Mouse (Mus musculus): Measurements from ENCODE around the gene Ten1. TPM values are rescaled to one million over a fixed set of nuclear protein-coding genes. Genes with fewer than 3 reads are reported as not detected.

Ten1 gene
- 80.8 and 86.6 TPM in 2 replicates for polyA plus RNA-seq (2015; fragmentation: Nextera tagmentation; extraction: Ambion mirVana)

DNA sequence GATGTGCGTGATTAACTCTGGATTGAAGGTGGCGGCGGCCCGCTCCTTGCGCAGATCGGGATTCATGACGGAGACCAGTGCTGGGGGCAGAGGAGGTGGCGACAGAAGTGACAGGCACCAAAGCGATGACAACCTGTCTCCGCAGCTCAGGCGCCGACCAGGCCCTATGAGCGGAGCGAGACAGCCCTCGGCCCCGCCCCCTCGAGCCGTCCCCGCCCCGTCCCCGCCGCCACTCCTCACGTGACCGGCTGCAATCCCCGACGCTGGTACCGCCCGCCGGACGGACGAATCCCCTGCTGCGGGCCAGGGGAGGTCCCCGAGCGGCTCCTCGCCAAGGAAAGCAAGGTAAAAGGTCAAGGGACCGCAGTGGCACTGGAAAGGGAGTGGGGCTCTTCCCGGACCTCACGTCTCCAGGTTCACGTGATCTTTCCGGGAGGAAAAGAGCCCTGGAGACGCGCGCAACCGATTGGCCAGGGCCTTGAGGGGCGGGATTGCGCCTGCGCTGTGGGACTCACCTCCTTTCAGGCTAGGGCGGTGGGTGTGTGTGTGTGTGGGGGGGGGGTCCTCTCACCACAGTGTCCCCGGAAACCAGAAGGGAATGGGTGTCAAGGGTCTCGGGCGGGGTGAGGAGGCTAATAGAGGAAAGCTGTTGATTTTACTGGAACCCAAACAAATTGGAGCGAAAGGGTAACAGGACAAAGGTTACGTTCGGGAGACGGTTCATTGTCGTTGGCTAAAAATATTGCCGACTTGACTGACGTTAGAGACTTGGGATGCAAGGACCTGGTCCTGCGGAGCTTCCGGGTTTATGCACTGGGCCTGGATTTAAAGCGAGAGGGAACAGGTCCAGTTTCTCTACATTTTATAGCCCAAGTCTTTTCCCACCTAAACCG, at the start of gene Ten1, which contains the start of gene Acox1:
Gene Ten1 (plus strand): TSS at position 217 of the 893 bp plus-strand sequence.
Gene Acox1 (minus strand): TSS at position 407 of the 893 bp plus-strand sequence.
- ATAC-seq (ENCODE audit: insufficient number of reproducible peaks, low FRiP score, low TSS enrichment, low read depth): peak; percentile 97
- peaks cover 14% of the 10 kb centered on the region for H3K4me1 ChIP-seq
- peak within 1 kb of the TSS; percentile 55 for H3K4me2 ChIP-seq
- peak within 1 kb of the TSS; percentile 95 for H3K27ac ChIP-seq
- H3K9me3 ChIP-seq: no peaks in the 10 kb centered on the region
- no peaks in the 10 kb centered on the region for H3K27me3 ChIP-seq
- peaks cover 22% of the 10 kb centered on the region for H3K36me3 ChIP-seq
- H3K9ac ChIP-seq: peak within 1 kb of the TSS; percentile 88
- under 1% methylated on average over 62 of the region's 62 CpGs for WGBS
- H3K4me3 ChIP-seq: peak within 1 kb of the TSS; percentile 82

DNA sequence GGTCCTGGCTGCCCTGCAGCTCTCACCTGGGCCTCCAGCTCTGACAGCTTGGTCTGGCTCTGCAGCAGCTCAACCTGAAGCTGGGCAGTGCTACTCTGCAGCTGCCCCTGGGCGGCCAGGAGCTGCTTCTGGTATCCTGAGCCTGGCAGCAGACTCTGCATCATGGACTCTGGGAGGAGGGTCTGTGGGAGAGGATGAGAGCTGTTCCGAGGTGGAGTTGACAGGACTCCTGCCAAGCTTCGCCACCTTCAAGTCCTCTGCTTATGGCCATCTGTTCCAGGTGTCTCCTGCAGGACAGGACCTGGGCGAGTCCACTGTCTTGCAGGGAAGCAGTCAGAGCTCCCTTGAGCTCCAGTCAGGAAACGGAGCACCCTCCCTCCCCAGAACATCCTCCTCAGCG, 49.3 kb upstream of the Ten1 start:
- Histone ChIP-seq H3K27me3 (no peaks in the 10 kb centered on the region), H3K4me3 (no peak overlapping the region), H3K9ac (no peak overlapping the region), H3K27ac (no peak overlapping the region), H3K36me3 (peaks cover 100% of the 10 kb centered on the region), H3K4me1 (no peaks in the 10 kb centered on the region), H3K9me3 (no peaks in the 10 kb centered on the region), H3K4me2 (no peak overlapping the region)
- ATAC-seq (ENCODE audit: insufficient number of reproducible peaks, low FRiP score, low TSS enrichment, low read depth): no peak
- 76% methylated on average over 6 of the region's 6 CpGs for WGBS

DNA sequence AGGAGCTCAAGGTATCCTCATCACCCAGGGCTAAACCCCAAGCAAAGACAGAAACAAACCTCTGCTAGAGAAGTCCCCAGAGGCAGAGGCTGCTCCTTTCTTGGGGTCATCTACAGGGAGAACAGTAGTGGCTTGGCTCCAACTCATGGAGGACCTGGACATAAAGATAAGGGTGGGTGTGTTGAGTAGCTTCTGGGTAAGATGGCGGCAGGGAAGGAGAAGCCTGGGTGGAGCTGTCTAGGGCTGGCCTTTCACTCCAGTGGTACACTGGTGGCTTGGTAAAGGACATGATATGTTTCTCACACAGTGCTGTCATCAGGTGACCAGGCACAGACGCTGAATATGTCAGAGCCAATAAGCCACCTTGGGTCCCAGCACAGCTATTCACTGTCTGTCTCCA, 47.7 kb upstream of the Ten1 start:
- H3K9me3 ChIP-seq: no peaks in the 10 kb centered on the region
- ATAC-seq (ENCODE audit: insufficient number of reproducible peaks, low FRiP score, low TSS enrichment, low read depth): no peak
- no peak overlapping the region for H3K9ac ChIP-seq
- peaks cover 100% of the 10 kb centered on the region for H3K36me3 ChIP-seq
- no peaks in the 10 kb centered on the region for H3K4me1 ChIP-seq
- no peak overlapping the region for H3K27ac ChIP-seq
- H3K4me3 ChIP-seq: no peak overlapping the region
- WGBS: 95% methylated on average over 2 of the region's 2 CpGs
- H3K4me2 ChIP-seq: no peak overlapping the region
- H3K27me3 ChIP-seq: no peaks in the 10 kb centered on the region

GRCm38 (mm10) chr11:116161312-116161711, 37.3 kb upstream of the Ten1 start:
- H3K4me2 ChIP-seq: no peak overlapping the region
- no peak overlapping the region for H3K9ac ChIP-seq
- ATAC-seq (ENCODE audit: insufficient number of reproducible peaks, low FRiP score, low TSS enrichment, low read depth): peak; percentile 20; the same call in 1 of the 2 replicates
- H3K36me3 ChIP-seq: peaks cover 62% of the 10 kb centered on the region
- no peaks in the 10 kb centered on the region for H3K27me3 ChIP-seq
- WGBS: 57% methylated on average over 12 of the region's 12 CpGs
- peak overlapping the region; percentile 72 for H3K27ac ChIP-seq
- H3K4me3 ChIP-seq: no peak overlapping the region
- H3K4me1 ChIP-seq: peaks cover 16% of the 10 kb centered on the region
- H3K9me3 ChIP-seq: no peaks in the 10 kb centered on the region

DNA sequence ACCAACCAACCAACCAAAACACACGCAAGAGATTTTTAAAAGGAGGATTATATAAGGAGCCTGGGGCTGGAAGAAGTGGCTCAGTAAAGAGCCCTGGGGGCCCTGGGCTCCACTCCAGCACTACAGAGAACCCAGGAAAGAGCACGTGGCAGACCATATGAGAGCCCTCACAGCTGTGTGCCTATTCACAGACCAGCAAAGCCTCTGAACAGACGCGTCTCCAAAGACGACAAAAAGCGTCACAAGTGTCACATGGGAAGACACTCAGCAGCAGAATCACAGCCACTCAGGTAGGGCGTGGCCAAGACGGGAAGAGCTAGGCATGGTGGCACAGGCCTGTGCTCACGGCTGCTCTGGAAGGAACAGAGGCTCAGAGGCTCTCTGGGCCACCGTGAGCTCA, 36.5 kb upstream of the Ten1 start:
- no peak overlapping the region for H3K9ac ChIP-seq
- H3K36me3 ChIP-seq: peaks cover 55% of the 10 kb centered on the region
- no peaks in the 10 kb centered on the region for H3K27me3 ChIP-seq
- no peak overlapping the region for H3K4me3 ChIP-seq
- peak overlapping the region; percentile 72 for H3K27ac ChIP-seq
- peaks cover 25% of the 10 kb centered on the region for H3K4me1 ChIP-seq
- WGBS: 56% methylated on average over 10 of the region's 10 CpGs
- H3K9me3 ChIP-seq: no peaks in the 10 kb centered on the region
- 0 out of 2 replicates have a peak, but pooled peaks have one; percentile 45 for ATAC-seq (ENCODE audit: insufficient number of reproducible peaks, low FRiP score, low TSS enrichment, low read depth)
- H3K4me2 ChIP-seq: no peak overlapping the region

- peaks cover 47% of the 10 kb centered on the region for H3K36me3 ChIP-seq
- no peaks in the 10 kb centered on the region for H3K9me3 ChIP-seq
- ATAC-seq (ENCODE audit: insufficient number of reproducible peaks, low FRiP score, low TSS enrichment, low read depth): no peak
- peaks cover 28% of the 10 kb centered on the region for H3K4me1 ChIP-seq
- no peak overlapping the region for H3K4me2 ChIP-seq
- no peak overlapping the region for H3K27ac ChIP-seq
- H3K9ac ChIP-seq: no peak overlapping the region
- H3K4me3 ChIP-seq: no peak overlapping the region
- WGBS: 41% methylated on average over 9 of the region's 9 CpGs
- no peaks in the 10 kb centered on the region for H3K27me3 ChIP-seq
Measured at GRCm38 (mm10) chr11:116163002-116163401, 35.7 kb upstream of the Ten1 start.

DNA sequence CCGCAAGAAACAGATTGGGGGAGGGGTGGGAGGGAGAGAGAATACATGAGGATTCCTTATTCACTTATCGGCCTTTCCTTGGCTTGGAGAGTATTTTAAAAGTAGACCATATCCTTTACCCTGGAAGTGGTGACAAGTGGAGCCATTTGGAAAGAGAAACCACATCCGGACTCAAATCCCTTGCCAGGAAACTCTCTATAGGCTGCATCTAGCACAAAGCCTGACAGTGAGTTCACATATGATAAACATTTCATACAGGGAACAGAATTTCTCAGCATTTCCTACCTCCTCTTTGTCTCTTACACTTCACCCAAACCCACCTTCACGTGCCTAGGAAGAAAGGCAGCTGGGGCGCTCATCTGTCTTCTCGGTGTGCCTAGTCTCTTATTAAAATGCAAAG, 31.4 kb upstream of the Ten1 start:
- H3K4me2 ChIP-seq: peak overlapping the region; percentile 67
- no peak for ATAC-seq (ENCODE audit: insufficient number of reproducible peaks, low FRiP score, low TSS enrichment, low read depth)
- no peaks in the 10 kb centered on the region for H3K27me3 ChIP-seq
- peaks cover 27% of the 10 kb centered on the region for H3K36me3 ChIP-seq
- H3K4me1 ChIP-seq: peaks cover 25% of the 10 kb centered on the region
- 7% methylated on average over 6 of the region's 6 CpGs for WGBS
- H3K4me3 ChIP-seq: peak overlapping the region; percentile 70
- H3K9me3 ChIP-seq: no peaks in the 10 kb centered on the region
- peak overlapping the region; percentile 68 for H3K9ac ChIP-seq
- H3K27ac ChIP-seq: peak overlapping the region; percentile 89

DNA sequence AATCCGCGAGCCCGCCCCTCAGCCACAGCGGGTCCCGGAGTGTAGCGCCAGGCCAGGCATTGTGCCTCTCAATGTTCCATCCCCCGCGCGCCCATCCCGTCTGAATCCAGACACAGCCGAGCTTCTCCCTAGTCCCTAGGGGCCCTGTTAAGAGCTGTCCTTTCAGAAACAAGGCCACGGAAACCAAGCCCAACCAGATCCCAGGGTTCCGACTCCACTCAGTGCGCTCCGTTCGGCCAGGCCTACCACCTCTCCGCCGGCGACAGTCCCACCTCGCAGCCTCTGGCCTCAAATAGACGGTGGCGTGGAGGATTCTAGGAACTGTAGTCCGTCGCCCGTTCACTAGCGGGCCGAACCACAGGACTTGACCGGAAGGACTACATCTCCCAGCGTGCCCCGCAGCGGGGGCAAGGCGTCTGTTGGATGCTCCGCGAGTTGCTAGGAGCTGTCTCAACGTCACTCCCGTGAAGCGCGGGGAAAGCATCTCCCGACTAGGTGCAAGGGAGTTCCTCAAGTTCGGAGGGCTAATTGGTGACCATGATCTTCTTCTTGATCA, 30.7 kb upstream of the Ten1 start, which contains the start of gene Fbf1:
Gene Fbf1 (minus strand): TSS at position 283 of the 556 bp plus-strand sequence.
- peak; percentile 93 for ATAC-seq (ENCODE audit: insufficient number of reproducible peaks, low FRiP score, low TSS enrichment, low read depth)
- peaks cover 18% of the 10 kb centered on the region for H3K4me1 ChIP-seq
- H3K4me2 ChIP-seq: peak within 1 kb of the TSS; percentile 67
- peaks cover 30% of the 10 kb centered on the region for H3K36me3 ChIP-seq
- peak within 1 kb of the TSS; percentile 70 for H3K4me3 ChIP-seq
- under 1% methylated on average over 40 of the region's 40 CpGs for WGBS
- H3K27me3 ChIP-seq: no peaks in the 10 kb centered on the region
- H3K9ac ChIP-seq: peak within 1 kb of the TSS; percentile 68
- peak within 1 kb of the TSS; percentile 89 for H3K27ac ChIP-seq
- no peaks in the 10 kb centered on the region for H3K9me3 ChIP-seq

DNA sequence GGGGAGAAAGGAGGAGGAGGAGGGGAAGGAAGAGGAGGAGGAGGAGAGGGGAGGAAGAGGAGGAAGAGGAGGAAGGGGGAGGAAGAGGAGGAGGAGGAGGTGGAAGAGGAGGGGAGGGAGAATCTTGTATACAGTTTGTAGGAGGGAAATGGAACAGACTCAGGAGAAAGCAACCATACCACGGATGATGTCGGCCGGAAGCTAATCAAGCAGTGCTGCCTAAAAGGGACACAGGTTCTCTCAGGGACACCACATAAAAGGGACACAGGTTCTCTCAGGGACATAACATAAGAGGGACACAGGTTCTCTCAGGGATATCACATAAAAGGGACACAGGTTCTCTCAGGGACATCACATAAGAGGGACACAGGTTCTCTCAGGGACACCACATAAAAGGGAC, 29.4 kb upstream of the Ten1 start:
- WGBS: 86% methylated on average over 3 of the region's 3 CpGs
- H3K27ac ChIP-seq: no peak overlapping the region
- H3K9me3 ChIP-seq: no peaks in the 10 kb centered on the region
- peaks cover 17% of the 10 kb centered on the region for H3K4me1 ChIP-seq
- peaks cover 31% of the 10 kb centered on the region for H3K36me3 ChIP-seq
- no peak overlapping the region for H3K9ac ChIP-seq
- no peak overlapping the region for H3K4me3 ChIP-seq
- no peak for ATAC-seq (ENCODE audit: insufficient number of reproducible peaks, low FRiP score, low TSS enrichment, low read depth)
- no peak overlapping the region for H3K4me2 ChIP-seq
- no peaks in the 10 kb centered on the region for H3K27me3 ChIP-seq

GRCm38 (mm10) chr11:116170003-116170800, 28.5 kb upstream of the Ten1 start:
- H3K9ac ChIP-seq: no peak overlapping the region
- no peaks in the 10 kb centered on the region for H3K27me3 ChIP-seq
- H3K27ac ChIP-seq: no peak overlapping the region
- 86% methylated on average over 5 of the region's 5 CpGs for WGBS
- no peak for ATAC-seq (ENCODE audit: insufficient number of reproducible peaks, low FRiP score, low TSS enrichment, low read depth)
- peaks cover 17% of the 10 kb centered on the region for H3K4me1 ChIP-seq
- no peaks in the 10 kb centered on the region for H3K9me3 ChIP-seq
- peaks cover 40% of the 10 kb centered on the region for H3K36me3 ChIP-seq
- H3K4me2 ChIP-seq: no peak overlapping the region
- H3K4me3 ChIP-seq: no peak overlapping the region

DNA sequence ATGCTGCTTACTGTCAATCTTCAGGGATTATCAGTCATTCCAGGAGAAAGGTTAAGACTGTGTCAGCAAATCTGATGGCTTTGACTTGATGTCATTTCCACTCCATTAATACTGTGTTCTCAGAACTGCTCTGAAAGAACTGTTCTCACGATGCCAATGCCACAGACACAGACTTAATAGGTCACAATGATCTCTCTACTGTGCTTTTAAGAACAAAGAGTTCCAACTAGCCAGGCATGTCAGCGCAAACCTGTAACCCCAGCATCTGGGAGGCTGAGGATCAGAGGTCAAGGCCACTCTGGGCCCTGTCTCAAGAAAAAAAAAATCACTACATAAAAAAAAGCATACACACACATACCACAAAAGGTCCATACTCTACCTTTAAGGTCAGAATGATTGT, 26.7 kb upstream of the Ten1 start:
- no peak for ATAC-seq (ENCODE audit: insufficient number of reproducible peaks, low FRiP score, low TSS enrichment, low read depth)
- peaks cover 54% of the 10 kb centered on the region for H3K36me3 ChIP-seq

More for the DNA sequence above, 26.7 kb upstream of the Ten1 start:
- Histone ChIP-seq H3K4me1 (peaks cover 10% of the 10 kb centered on the region), H3K4me2 (no peak overlapping the region), H3K27ac (no peak overlapping the region), H3K27me3 (no peaks in the 10 kb centered on the region), H3K9me3 (no peaks in the 10 kb centered on the region), H3K4me3 (no peak overlapping the region), H3K9ac (no peak overlapping the region)
- WGBS: 90% methylated on average over 2 of the region's 2 CpGs

Data from limb, embryonic 15.5 days (tissue).